Mouse (Mus musculus) left cerebral cortex, adult 9 months (tissue): ENCODE measurements around the gene Srrm4.
"Not testable (repeated sequence)": the region's sequence is repeated elsewhere in the genome, so short reads cannot be mapped to it uniquely, and the experiment has no call there.

Experiments used
- DNase-seq, 2 experiments: peaks; one replicate each; pipeline ENCODE4 v3.0.0; 2022; ENCODE audit warnings: low spot score in 2 of 2

Srrm4 gene

DNA sequence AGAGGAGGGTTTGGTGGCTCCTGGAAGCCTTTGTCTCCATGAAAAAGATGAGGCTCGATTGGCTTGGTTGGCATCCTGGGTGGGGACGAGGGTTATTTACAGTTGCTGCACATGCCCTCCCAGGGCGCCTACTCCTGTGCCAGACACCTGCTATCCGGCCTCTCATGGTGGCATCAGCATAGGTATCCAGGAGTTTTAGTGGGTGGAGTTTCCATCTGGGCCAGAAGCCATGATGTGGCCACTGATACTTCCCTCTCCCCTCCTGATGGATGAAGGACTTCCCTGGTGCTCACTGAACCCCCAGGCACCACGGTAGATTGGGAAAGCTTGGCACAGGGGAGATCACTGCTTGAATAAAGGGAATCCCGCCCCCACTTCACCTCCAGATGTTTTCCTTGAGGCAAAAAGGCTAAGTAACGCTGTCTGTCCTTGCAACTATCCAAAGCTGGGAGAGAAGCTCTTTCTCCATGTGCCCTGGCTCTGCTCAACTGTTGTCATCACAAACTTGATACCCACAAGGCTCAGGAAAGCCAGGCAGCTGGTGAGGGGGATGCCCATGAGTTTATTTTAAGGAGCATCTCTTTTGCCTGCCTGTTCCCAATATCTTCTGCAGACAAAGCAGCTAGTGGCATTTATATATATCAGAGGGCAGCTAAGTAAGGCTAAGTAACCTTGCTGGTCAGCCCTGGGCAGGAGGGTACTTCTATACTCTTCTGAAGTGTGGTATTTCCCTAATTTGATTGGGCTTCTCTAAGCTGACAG lies 148.7 kb downstream of the Srrm4 start:
- peak; percentile 52 to 79 for DNase-seq

DNA sequence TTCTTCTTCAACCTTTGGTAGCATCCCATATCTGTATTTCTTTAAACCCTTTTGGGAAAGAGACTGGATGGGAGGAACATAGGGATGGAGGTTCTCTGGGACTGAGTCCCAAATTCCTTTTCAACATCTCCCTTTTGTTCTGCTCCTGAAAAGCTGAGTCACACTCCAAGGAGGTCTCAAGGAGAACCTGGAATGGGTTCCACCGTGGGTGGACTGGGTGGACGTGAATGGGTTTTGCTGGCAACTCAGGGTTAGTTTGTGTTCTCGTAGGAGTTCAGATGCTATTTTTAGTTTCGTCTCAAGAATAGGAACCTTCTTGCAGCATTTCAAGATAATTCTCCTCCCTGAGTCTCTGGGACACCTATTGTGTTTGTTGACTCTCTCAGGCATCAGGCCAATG lies 151.4 kb downstream of the Srrm4 start:
- peak; percentile 72 to 82 for DNase-seq

DNA sequence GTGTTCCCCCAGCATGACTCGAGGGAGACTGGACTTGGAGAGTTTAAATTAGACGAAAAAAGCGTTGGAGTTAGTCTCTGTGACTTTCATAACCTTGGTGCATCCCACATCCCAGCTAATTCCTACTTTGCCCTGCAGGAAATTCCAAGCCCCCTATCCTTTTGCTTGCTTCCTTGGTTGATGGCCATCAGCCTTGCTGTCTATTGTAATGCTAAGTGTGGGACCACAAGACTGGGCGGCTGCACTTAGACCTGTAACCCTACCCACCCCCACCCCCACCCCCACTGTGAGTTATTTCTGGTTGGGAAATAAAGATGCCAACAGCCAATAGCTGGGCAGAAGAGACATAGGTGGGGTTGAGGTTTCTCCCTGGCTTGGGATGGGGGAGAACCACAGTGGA lies 153.3 kb downstream of the Srrm4 start:
- no peak for DNase-seq

DNA sequence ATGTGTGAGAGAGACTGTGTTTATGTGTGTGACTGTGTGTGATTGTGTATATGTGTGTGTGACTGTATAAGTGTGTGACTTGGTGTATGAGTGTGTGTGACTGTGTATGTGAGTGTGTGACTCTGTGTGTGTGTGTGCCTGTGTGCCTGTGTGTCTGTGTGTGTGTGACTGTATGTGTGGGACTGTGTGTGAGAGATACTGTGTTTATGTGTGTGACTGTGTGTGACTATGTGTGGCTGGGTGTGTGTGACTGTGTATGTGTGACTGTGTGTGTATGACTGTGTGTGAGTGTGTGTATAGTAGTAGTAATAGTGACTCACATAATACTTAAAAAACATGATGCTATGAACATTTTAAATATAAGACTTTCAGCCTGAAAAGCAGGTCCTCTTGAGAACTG lies 155.5 kb downstream of the Srrm4 start:
- no peak for DNase-seq

DNA sequence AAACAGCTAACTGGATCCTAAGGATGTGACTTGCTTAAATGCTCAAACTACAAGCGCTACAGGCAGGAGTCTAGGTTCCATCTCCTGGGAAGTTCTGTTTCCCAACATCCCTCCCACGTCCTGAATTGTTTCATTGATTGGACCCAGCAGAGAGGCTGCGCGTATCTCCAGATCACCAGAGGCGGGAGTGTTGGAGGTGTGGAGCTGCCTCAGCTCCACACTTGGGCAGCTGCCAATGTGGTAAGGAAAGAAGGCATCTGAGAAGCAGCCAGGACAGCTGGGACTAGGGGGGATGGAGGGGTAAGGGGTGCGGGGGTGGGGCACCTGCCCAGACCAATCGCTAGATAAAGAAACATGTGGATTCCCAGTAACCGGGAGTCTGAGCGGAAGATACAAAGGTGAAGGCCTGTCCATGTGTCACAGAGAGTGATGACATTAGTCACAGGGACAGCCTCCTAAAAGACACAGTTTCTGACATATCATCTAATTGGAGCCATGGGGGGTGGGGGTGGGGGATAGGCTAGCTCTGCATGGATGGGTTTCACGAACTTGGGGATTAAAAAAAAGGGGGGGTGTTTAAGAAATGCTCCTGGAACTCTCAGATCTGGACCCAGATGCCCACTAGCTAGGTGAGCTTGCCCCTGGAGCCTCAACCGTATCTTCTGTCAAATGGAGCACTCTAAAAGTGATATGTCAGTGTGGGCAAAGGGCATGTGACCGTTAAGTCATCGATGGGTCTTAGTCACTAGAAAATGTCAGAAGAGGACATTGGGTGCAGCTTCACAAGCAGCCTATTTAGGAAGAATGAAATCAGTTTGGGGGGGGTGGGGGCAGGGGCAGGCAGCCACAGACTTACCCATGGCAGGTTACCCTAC lies 156.4 kb downstream of the Srrm4 start:
- DNase-seq, result peak in 1 of 2 experiments; percentile 53

DNA sequence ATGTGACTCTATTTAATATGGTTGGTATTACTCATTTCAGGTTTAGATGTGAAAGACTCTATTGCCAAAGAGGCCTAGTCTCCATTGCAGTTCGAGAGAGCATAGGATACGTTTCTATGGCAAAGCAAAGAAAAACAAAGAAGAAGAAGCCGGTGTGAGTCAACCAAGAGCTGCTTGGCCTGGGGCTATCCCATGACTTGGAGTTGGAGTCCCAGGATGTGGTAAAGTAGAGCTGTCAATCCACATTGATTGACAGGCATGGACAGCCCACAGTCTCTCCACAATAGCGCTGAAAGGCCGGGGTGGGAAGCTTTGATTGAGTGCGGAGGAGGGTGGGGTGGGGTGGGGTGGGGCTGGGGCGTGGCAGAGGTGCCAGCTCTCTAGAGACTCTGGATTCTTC lies 158.7 kb downstream of the Srrm4 start:
- DNase-seq, result no peak

DNA sequence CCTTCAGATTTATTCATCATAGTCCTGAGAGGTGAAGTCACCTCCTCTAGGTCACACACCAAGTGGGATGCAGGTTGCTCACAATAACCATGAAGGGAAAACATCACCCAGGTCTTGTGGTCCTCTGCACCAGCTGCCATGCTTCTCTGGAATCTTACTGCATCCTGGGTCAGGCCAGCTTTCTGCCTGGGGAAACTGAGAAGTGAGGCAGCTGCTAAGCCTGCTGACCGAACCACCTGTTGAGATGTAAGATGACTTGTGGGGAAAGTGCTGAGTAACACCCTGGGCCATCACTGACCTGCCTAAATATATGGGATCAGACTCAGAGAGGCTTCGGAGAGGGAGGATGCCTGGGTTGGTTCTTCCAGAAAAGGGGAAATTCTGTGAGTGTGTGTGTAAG lies 164.9 kb downstream of the Srrm4 start:
- no peak for DNase-seq

DNA sequence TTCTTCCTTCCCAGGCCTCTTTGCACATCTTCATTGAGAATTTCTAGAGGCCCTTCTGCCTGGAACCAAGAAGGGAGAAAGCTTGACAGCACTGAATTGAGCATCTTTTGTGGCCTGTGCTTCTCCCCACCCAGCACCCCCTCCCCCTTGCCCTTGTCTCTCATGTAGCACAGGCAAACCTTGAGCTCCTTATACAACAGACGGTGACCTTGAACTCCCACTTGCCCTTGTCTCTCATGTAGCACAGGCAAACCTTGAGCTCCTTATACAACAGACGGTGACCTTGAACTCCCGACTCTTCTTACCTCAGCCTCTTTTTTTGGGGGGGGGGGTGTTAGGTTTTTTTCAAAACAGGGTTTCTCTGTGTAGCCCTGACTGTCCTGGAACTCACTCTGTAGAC lies 165.9 kb downstream of the Srrm4 start:
- not testable (repeated sequence) for DNase-seq

DNA sequence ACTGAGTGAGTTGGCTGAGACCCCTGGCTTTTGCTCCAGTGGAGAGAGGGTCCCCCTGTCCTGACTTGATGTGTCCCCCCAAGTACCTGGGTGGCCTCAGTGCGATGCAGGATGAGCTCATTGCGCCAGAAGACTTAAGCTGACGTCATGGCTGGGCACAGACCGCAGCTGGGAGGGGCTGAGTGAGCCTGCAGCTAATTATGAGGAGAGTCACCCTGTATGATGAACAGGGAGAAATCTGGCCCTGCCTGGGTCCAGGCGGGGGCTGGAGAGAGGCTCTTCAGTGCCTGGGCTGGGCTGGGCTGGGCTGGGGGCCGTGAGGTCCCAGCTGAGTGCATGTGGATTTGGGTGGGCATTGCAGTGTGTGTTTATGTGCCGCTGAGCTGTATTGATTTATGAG lies 166.3 kb downstream of the Srrm4 start:
- no peak for DNase-seq

DNA sequence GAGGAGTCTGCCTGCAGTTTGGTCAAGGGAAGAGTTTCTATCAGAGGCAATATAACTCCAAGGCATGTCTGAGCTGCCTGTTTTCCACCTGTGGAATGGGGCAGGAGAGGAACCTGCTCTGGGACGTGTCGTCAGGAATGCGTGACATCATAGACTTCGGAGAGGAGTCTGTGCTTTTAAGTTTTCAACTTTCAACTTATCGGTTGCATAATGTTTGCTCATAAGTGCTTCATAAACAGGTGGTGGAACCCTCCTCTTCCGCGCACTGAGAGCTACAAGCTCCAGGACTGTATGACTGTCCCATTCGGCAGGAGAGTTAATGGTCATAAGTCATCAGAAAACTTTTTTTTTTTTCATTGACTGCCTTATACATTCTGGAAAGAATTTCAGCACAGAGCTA lies 167.9 kb downstream of the Srrm4 start:
- no peak for DNase-seq

DNA sequence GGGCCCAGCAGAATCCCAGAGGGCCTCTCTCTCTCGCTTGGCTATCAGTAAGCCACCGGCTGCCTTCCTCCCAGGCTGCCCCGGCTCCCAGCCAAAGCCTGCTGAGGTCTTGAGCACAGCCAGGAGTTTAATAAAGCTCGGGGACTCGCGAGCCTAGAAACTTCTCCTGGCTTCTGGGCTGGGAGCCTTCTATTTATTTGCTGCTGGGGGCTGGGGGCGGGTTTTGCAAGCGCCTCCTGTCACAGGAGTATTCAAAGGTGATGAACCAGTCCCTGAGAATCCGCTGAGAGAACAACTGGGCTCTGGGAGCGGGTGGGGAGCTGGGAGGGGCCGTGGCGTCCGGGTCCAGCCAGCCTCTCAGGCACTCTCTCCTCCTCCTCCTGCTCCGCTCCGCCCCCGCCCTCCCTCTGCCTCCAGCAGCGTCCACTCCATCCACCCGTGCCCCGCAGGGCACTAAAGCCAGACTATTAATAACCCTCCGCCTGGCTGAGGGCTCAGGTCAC lies 168.9 kb downstream of the Srrm4 start, which contains the start of gene Hspb8:
Hspb8 (minus strand) TSS at position 166 of the 503 bp plus-strand sequence.
- DNase-seq, result no peak

DNA sequence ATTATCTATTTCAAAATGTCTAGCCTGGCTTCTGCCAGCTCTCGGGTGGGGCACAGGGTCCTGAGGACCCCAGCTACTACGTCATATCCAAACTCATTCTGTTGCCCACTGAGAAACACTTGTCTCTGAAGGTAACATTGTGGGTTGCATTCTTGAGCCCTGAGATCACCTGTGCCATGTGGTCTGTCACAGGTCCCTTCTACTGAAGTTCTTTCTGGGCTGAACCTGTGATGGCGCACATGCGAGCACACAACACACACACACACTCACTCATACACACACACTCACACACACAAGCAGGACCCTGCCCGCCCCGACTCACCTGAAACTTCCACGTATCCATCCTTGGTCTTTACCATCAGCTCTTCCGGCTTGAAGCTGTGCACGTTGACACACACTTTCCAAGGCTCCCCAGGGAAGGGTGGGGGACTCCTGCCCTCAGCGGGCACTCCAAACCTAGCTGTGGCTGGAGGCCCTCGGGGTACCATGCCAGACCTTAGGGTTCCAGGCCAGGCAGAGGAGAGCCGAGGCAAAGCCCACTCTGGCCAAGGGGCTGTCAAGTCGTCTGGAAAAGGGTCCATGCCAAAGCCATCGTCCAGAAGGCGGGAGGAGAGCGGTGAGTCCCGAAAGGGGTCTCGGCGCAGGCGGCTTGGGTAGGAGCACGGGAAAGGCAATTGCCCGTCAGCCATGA lies 169.7 kb downstream of the Srrm4 start:
- no peak for DNase-seq

DNA sequence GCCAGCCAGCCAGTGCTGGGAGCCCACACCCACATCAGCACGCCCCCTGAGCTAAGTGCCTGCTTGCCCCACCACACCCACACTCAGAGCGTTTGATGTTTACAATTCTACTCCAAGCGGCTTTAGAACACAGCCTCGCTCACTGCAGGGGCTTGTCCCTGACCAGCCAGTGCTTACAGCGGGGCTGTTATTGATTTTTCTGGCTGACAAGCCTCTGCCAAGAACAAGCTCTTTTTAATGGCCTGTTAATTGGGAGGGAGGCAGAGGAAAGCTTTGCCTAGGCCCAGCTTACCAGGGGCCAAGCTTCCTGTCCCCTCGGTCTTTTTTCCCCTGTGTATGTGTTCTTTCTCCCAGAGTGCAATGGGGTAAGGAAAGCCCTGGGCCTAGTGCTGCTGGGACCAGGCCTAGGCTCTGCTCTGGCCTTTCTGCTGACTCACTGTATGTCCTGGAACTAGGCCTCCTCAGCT lies 170.8 kb downstream of the Srrm4 start:
- DNase-seq, result no peak

DNA sequence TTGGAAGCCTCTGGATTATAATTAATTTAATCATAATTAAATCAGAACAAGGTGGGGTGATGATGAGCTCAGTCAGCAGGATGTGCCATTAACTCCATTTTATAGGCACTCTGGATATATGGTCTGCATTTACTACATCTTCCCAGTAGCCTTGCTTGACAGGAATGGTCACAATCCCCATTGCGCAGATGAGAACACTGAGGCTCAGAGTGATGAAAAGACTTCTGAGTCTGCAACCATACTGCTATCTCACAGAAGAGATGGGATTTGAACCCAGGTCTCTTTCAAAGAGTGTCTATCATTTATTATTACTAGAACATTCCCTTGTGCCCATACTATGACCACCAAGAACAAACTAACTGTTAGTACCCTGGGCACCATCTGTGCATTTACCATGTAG lies 171.4 kb downstream of the Srrm4 start:
- no peak for DNase-seq

DNA sequence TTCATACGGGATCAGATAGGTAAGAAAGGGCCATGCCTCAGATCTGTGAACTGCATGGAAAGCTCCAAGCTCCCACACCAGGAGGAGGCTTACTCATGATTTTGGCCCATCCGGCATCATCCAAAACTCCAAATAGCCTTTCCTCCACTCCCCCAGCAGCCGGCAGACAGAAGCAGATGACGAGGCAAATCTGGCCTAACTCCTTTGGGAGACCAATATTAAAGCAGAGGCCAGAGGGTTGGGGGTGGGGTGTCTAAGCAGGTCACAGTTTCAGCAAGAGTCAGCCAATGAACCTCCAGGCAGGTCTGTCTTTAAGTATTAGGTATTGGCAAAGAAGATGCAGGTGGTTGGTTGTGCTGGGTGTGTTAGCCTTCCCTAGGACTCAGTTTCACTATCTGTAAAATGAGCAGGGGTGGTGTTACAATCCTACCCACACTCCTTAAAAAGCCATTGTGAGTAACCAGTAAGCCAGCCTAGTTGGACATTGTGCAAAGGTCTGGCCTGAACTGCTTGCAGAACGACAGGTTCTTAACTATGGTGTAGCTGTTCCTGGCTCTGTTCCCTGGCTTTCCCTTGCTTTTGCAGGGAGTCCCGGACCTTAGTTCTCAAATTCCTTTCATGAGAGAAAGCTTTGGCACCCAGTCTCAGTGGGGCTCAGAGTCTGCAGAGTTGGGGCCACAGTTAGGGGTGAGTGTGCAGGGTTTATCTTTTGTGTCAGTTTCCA lies 172.1 kb downstream of the Srrm4 start:
- DNase-seq, result no peak

DNA sequence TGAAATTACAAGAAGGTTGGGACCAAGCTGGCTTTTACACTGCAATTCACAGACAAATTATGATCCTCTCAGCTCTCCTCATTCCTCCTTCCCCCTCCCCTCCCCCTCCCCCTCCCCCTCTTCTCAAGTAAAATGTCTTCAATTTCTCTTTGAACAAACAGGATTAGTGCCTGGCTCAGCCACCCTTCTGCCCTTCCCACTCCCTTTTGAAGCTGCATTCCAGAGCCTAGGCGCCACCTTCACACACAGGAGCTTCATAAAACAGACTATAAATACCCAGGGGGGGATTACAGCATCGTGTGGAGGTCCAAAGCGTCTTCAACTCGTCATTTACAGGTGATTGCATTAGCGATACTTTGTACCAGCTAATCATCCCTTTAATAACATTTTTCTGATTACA lies 175.4 kb downstream of the Srrm4 start:
- DNase-seq, result no peak

DNA sequence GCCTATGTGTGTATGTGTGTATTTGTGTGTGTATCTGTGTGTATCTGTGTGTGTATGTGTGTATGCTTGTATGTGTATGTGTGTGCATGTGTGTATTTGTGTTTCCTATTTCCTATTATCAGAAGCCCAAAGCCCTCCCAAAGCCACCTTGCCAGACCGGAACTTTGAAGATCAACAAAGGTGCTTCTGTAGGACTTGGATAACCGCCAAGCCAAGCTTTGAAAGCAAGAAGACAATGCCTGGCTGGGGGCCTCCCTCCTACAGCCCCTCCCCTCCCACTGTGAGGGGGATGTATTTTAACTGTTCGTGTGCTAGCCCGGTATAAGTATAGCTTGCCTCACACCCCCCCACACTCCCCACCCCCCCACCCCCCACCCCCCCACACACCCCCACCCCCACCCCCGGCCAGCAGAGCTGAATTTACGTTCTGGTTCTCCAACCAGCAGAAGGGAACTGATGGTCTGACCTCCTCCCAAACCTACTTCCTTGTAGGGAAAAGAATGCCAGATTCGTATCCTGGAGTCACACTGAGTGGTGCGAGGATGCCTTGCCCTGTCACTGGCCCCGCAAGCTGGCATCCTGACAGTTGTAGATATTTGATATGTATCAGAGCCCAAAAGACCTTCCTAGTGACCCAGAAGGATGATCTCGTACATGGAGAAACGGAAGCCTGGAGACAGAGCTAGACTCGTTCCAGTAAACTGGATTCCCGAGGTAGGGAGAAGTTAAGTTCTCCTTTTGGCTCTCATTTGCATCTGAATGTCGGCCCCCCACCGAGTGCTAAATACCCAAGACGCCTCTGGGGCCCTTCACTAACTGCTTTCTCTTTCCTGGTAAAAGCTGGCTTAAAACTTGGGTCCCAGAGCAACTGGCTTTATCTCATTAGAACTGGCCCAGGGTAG lies 181.7 kb downstream of the Srrm4 start:
- no peak for DNase-seq

DNA sequence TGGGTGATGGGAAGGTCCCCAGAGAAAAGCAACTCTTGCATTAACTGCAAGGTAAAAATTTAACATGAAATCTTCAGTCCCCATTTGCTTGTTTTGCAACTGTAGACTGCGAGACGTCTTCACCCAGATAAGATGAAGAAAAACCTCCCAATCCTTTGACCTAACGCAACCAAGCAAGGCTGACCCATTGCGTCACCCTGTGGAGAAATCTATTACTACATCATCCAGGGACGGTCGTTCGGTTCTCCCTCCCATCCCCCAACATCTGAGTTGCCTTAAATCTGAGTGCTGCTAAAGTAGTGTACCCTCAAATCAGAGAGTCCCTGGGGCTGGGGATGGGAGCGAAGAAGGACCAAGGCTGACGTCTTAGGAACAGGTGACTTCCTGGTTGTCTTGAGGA lies 182.7 kb downstream of the Srrm4 start:
- no peak for DNase-seq

DNA sequence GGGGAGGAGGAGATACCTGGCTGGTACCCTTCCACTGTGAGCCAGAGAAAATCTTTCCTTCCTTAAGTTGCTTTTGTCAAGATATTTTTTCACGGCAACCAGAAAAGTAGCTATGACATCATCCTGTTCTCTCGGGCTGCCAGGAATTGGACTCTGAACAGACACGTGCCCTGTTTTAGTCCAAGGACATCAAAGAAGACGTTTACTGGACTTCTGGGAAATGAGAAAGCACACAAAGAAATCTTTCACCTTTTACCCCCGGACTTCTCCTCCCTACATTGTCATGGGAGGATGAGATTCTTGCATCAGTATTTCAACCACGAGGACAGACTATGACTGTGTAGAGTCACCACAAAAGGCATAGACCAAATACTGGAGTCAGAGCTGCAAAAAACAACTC lies 183.7 kb downstream of the Srrm4 start:
- no peak for DNase-seq

DNA sequence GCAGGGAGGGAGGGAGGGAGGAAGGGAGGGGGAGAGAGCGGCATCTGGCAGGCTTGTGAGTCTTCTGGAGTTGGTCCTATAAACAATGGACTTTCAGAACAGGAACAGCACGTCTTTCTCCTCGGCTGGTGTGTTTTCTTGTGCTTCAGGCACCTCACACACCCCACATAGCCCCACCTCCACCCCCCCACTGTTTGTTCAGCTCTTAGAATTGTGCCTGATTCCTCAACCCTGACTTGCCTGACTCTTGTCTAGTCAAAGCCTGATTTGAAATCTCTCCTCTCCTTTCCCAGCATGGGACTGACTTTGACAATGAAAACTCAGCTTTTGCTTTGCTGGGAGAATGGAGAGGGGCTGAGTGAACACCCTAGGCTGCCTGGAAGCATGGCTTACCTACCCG lies 184.3 kb downstream of the Srrm4 start:
- DNase-seq, result no peak
